Mouse (Mus musculus) fibroblast of lung, adult 2 months (primary cell): Measurements from ENCODE around the gene Patl2.
A peak's percentile ranks its signal among the peaks of the same experiment; 100 is the strongest.

Source experiments
- DNase-seq: peaks from one replicate; pipeline ENCODE4 v3.0.0-alpha.2; 2011; ENCODE audit warnings: low read depth

The Patl2 gene

DNA sequence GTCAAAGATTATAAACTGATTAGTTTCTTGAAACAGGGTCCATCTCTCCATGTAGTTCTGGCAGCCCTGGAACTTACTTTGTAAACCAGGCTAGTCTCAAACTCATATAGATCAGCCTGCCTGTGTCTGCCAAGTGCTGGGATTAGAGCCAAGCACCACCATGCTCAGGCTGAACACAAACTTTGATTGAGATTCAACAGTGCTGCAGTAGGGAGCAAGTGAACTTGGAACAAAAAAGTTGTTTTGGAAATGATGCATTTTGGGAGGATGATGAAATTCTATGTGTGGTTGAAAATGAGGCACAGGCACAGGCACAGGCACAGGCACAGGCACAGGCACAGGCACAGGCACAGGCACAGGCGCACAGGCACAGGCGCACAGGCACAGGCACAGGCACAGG is 13.8 kb downstream of the Patl2 start:
- DNase-seq, result peak; percentile 82

GRCm38 (mm10) chr2:122171292-122171691 is 14.7 kb downstream of the Patl2 start:
- no peak for DNase-seq

- peak; percentile 59 for DNase-seq
Measured at GRCm38 (mm10) chr2:122164293-122164692, 21.7 kb downstream of the Patl2 start.

GRCm38 (mm10) chr2:122163430-122164195 is 22.4 kb downstream of the Patl2 start:
- DNase-seq, result peak; percentile 38

DNA sequence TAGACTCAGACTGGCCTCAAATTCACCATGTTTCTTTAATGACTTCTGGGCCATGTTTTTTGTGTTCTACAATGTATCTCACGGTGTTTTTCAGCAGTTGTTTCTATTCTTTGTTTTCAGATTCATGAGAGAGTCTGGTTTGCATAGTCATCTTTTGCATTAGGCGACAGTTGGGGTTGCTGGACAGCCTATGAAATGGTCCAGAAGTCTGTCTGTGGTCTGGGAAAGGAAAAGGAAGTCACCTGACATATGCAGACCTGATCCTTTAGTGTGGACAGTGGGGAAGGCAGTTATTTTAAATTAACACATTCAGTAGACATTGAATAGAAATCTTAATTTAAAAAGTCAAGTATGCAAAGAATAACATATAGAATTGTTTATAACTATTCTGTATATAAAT is 23.5 kb downstream of the Patl2 start:
- no peak for DNase-seq

DNA sequence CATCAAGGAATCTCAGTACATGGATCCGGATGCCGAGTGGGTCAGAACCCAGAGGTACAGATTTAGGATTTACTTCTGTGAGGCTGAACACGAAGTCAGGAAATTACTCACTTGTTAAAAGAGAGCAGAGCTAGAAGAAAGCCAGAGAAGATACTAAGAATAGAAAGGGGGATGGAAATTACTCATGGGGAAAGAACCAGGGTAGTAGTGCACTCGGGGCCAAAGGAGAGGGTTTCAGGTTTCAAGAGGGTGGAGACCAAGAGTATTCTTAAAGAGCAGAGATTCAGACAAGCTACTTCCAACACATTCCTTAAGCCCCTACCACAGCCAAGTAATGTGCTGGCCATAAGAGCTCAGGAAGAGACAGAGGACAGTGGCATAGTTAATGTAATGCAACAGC is 24.4 kb downstream of the Patl2 start:
- DNase-seq, result peak; percentile 53

DNA sequence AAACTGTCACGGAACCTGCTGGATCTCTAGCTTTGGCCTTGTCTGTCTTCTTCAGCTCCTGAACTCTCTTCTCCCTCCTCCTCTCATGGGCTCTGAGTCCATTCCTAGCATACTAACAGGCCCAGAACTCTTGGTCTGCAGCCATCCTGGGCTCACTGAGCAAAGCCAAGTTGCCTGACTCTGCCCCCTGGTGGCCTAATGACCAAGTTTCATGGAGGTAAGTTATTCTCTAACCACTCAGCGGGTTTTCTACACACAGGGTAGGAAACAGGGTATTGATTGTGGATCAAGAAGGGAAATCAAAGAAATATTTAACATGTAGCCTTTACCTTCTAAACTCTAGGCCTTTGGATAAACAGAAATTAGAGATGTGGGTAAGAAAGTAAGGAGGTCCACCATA is 25.3 kb downstream of the Patl2 start, which contains the start of gene Trim69:
Trim69 (plus strand) TSS at position 21 of the 400 bp plus-strand sequence.
- DNase-seq, result peak; percentile 67

DNA sequence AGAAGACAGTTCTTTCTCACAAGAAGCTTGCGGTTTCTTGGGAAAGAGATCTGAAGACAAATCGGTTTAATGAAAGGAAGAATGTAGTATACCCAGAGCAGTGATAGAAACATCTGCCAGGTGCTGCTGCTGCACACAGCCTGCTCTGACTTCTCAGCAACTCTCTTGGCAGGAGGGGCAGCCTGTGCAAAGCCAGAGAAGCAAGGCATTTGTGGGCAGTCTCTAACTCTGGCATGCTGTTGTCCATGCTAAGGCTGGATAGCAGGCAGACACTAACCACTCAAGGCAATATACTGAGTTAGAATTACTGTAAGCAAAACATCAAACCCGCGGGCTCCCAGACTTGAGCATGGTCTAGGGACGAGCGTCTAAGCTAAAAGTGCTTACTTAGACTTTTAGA is 26.3 kb downstream of the Patl2 start:
- no peak for DNase-seq

- peak; percentile 31 for DNase-seq
Measured at GRCm38 (mm10) chr2:122158362-122158802, 27.6 kb downstream of the Patl2 start.

DNA sequence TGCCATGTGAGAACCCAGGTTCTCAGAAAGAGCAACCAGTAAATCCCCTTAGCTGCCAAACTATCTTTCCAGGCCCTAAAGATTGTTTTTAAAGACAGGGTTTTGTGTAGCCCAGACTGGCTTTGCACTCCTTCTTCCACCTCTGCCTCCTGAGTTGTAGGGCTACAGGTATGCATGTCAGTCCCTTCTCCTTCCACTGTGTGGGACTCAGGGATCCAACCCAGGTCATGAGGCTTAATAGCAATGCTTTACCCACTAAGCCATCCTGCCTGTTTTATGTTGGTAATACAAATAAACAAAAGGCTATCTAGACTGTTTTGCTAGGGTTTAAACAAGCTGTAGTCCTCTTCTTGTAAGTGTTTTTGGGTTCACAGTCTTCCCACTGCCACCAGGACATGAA is 28.4 kb downstream of the Patl2 start:
- DNase-seq, result no peak

DNA sequence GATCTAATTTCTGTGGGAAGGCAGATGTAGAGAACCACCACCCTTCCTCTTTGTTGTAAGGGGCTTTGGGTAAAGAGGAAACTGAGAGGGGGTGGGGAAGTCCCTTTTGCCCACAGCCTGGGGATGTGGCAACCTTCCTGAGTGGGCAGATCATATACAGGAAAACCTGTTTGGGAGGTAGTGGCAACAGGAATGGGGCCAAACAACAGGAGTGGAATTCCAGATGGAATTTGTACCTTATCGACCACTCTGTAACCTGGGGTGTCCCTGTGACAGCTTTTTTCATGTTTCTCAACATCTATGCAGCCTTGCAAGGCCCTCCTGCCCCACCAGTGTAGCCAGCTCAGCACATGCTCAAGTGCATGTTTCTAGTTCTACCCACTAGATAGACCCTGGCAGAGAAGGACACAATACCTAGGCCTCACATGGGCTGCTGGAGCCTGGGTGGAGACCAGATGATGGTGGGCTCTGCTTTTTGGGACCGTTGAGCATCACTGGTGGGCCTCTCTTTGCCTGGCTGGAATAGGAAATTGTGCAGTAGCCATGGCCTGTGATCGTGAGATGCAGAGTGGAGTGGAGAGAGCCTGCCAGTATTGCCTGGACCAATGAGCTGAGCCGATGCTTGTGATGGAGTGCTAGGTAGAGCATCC is 29.8 kb downstream of the Patl2 start:
- DNase-seq, result no peak

- no peak for DNase-seq
Measured at GRCm38 (mm10) chr2:122155292-122155691, 30.7 kb downstream of the Patl2 start.

- no peak for DNase-seq
Measured at GRCm38 (mm10) chr2:122154479-122154878, 31.5 kb downstream of the Patl2 start.

DNA sequence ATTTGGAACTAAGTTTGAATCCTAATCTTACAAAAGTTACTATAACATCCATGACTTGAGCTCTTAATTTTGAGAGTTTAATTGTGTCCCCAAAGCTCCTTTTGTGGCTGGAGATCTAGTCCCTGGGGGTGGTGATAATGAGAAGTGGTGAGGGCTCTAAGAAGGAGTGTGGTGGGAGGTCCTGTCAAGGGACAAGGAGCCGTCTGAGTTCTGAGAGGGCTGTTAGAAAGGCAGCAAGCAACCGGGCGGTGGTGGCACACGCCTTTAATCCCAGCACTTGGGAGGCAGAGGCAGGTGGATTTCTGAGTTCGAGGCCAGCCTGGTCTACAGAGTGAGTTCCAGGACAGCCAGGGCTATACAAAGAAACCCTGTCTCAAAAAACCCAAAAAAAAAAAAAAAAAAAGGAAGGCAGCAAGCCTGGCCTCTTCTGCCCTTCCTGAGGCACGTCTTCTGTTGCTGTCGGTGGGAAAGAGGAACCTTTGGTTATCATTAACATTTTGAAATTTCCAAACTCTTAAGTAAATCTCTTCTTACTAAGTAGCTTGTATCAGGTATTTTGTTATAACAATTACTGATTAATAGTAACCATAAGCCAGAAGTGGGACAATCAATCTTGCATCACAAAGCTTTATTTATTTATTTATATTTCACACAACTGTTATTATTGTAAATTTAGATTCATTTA is 32.2 kb downstream of the Patl2 start:
- no peak for DNase-seq

DNA sequence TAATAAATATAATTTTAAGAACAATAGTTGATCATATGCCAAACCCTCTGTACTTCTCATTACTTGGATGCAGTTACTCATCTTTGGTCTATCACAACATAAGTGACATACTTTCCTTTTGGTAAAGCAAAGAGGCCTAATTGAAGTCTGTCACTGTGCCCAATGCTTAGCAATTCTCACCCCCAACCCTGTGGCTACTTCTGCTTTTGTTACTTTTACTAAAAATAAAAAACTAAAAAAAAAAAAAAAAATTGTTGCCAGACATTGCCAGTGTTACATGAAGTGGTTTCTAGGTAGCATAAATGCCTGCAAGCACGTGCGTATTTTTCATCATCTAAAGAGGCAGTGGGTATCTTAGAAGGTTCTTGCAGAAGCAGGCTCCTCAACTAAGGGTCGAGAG is 33.1 kb downstream of the Patl2 start:
- no peak for DNase-seq

- no peak for DNase-seq
Measured at GRCm38 (mm10) chr2:122151221-122151620, 34.8 kb downstream of the Patl2 start.

DNA sequence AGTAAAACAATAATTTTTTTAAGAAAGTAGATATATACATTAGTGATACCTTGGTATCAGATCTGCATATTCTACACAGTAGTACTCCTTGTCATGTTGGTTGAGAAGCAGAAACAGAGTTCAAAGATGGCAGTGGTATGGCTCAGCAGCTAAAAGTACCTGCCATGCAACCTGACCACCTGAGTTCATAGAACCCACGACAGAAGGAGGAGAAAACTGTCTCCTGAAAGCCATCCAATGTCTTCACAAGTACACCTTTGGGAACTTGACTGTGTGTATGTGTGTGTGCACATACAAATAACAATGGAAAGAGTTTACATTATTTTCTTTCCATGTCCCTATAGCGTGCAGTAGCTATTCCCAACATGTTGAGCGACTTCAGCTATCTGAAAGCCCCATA is 36.3 kb downstream of the Patl2 start:
- no peak for DNase-seq

DNA sequence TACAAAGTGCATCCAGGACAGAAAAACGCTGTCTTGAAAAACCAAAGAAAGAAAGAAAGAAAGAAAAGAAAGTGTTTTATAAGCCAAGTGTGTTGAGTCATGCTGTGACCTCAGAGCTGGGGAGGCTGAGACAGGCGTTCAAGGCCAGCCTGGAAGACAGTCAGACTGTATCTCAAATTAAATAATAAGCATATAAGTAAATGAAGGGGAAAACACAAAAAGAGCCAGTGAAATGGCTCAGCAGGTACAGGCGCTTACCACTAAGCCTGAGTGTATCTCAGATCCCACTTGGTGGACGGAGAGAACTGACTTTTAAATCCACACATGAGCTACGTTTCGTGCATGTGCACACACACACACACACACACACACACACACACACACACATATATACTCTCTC is 36.7 kb downstream of the Patl2 start:
- DNase-seq, result no peak

DNA sequence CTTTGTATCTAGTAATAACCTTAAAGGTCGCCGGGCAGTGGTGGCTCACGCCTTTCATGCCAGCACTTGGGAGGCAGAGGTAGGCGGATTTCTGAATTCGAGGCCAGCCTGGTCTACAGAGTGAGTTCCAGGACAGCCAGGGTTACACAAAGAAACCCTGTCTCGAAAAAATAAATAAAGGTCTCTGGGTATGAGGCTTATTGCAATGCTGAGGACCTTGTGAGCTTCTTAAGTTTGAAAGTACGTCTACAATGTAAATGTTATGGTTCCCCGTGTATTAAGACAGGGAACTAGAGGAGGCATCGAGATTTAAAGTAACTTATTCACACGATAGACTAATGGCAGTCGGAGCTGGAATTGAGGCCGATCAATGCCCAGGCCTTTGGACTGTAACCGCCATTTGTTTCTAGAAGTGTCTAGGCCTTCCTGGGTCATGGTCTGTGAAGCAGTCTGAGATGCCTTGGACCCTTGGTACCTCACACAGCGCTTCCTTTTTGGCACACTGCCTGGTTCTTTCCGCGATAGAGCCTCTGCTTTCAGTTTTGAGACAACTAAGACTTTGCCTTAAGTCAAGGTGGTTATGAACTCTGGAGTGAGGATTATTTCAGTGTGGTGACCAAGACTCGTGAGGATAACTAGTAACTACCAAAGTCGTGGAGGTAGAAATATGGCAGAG is 37.6 kb downstream of the Patl2 start:
- no peak for DNase-seq

- DNase-seq, result peak; percentile 89
Measured at GRCm38 (mm10) chr2:122147508-122148241, 38.3 kb downstream of the Patl2 start, which contains the start of gene B2m. TSS of gene B2m (plus strand) at chr2:122147686.

GRCm38 (mm10) chr2:122146687-122147086 is 39.3 kb downstream of the Patl2 start:
- DNase-seq, result no peak

- no peak for DNase-seq
Measured at GRCm38 (mm10) chr2:122145756-122146155, 40.2 kb downstream of the Patl2 start.
